Mouse (Mus musculus) stomach, embryonic 16.5 days (tissue): ENCODE data around the gene Lpp. TPM values are rescaled to one million over a fixed set of nuclear protein-coding genes. Genes with fewer than 3 reads are reported as not detected.

Source experiments
- ATAC-seq: fragments of 200-750 bp; cut with Nextera tagmentation; 2 replicates; pipeline ENCODE4 v1.8.0; 2017; ENCODE audit warnings: moderate number of reproducible peaks, moderate TSS enrichment; ENCODE audit not compliant: insufficient read depth, low FRiP score
- H3K27ac ChIP-seq: fragments of 300-500 bp; sonication (generic); 2 replicates; pipeline ENCODE4 v1.5.1; 2014; ENCODE audit warnings: low read length
- H3K27me3 ChIP-seq: fragments of 300-500 bp; sonication (generic); 2 replicates; pipeline ENCODE4 v1.6.1; 2014; ENCODE audit warnings: low read length, control low read depth, mixed read lengths; ENCODE audit not compliant: control insufficient read depth, insufficient read depth
- H3K36me3 ChIP-seq: fragments of 300-500 bp; sonication (generic); 2 replicates; pipeline ENCODE4 v1.6.1; 2014; ENCODE audit warnings: low read length; ENCODE audit not compliant: control insufficient read depth, insufficient read depth
- H3K4me1 ChIP-seq: fragments of 300-500 bp; sonication (generic); 2 replicates; pipeline ENCODE4 v1.6.1; 2014; ENCODE audit warnings: low read length, control low read depth, mixed read lengths; ENCODE audit not compliant: control insufficient read depth, insufficient read depth
- H3K4me2 ChIP-seq: fragments of 300-500 bp; sonication (generic); 2 replicates; pipeline ENCODE4 v1.6.1; 2014; ENCODE audit warnings: low read depth, low read length, mixed read lengths
- H3K4me3 ChIP-seq: fragments of 300-500 bp; sonication (generic); replicated peaks from 2 replicates; pipeline ENCODE4 v1.5.1; 2014; ENCODE audit warnings: mild to moderate bottlenecking, low read length
- H3K9ac ChIP-seq: fragments of 300-500 bp; sonication (generic); 2 replicates; pipeline ENCODE4 v1.6.1; 2014; ENCODE audit warnings: low read length
- H3K9me3 ChIP-seq: fragments of 300-500 bp; sonication (generic); replicated peaks from 2 replicates; pipeline ENCODE4 v1.6.1; 2016; ENCODE audit warnings: low read length, control low read depth; ENCODE audit not compliant: control insufficient read depth
- WGBS: fragments of 180-500 bp; shearing (Covaris S2); extraction: QIAGEN DNeasy Blood & Tissue Kit; methylation state at CpG from one replicate; pipeline ENCODE4 v1.1.7; 2014; 5-methylcytosine and 5-hydroxymethylcytosine counted together
- polyA plus RNA-seq: library from polyadenylated mRNA; unstranded; fragments of >200 nt; fragmentation: Nextera tagmentation; extraction: Ambion mirVana; gene quantifications from 2 replicates; pipeline ENCODE4 v1.2.1, GENCODE M21; 2015

Gene Lpp
- polyA plus RNA-seq, 1 experiment from 2014 or later = 79.4 TPM

DNA sequence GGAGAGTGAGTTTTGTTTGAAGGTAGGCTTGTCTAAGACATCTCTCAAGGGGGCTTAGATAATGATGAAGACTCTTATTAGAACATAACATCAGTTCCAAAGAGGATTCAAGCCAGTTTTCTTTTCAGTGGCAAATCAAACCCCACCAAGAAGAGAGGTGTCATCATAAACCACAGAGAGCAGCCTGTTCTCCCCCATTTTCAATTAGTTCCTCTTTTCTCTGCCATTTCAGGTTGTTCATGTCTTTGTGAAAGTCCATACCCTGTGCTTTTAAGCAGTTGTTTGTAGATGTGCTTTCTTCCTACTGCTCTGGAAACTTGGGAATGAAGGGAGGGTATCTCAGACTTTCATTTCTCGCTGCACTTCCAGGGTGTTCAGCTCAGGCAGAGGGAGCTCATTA lies 571.0 kb downstream of the Lpp start:
- no peak for ATAC-seq
- Histone ChIP-seq H3K4me3 (no peak overlapping the region), H3K27ac (no peak overlapping the region), H3K9me3 (no peaks in the 10 kb centered on the region), H3K9ac (no peak overlapping the region), H3K4me1 (no peaks in the 10 kb centered on the region), H3K27me3 (no peaks in the 10 kb centered on the region), H3K36me3 (no peaks in the 10 kb centered on the region), H3K4me2 (no peak overlapping the region)
- 80% methylated on average over 1 of the region's 1 CpGs for WGBS

DNA sequence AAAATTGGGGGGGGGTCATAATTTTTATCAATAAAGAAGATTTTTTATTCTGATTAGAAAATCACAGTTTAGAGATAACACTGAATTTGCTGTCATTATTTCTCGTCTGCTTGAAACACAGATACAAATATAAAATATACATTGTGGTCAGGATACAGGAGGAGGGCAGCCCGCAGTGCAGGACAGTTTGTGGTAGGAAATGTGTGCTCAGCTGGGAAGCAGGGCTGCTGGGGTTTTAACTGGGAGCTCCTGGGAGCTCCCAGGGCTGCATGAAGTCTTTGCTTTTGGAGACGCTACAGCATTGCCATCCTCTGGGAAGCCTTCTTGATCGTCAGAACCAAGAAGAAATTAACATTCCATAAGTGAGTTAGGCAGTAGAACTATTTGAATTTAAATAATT lies 571.8 kb downstream of the Lpp start:
- no peak for ATAC-seq
- H3K36me3 ChIP-seq = no peaks in the 10 kb centered on the region
- no peaks in the 10 kb centered on the region for H3K4me1 ChIP-seq
- H3K27me3 ChIP-seq = no peaks in the 10 kb centered on the region
- no peak overlapping the region for H3K9ac ChIP-seq
- 70% methylated on average over 4 of the region's 4 CpGs for WGBS
- no peak overlapping the region for H3K4me2 ChIP-seq
- H3K27ac ChIP-seq = no peak overlapping the region
- no peaks in the 10 kb centered on the region for H3K9me3 ChIP-seq
- no peak overlapping the region for H3K4me3 ChIP-seq

- H3K4me2 ChIP-seq = no peak overlapping the region
- no peaks in the 10 kb centered on the region for H3K36me3 ChIP-seq
- H3K4me1 ChIP-seq = no peaks in the 10 kb centered on the region
- WGBS = 91% methylated on average over 9 of the region's 9 CpGs
- H3K27ac ChIP-seq = no peak overlapping the region
- no peaks in the 10 kb centered on the region for H3K27me3 ChIP-seq
- H3K9me3 ChIP-seq = no peaks in the 10 kb centered on the region
- H3K4me3 ChIP-seq = no peak overlapping the region
- no peak for ATAC-seq
- no peak overlapping the region for H3K9ac ChIP-seq
Observed at GRCm38 (mm10) chr16:24966460-24966859, 573.2 kb downstream of the Lpp start.

- H3K9ac ChIP-seq = no peak overlapping the region
- 76% methylated on average over 5 of the region's 5 CpGs for WGBS
- H3K4me3 ChIP-seq = no peak overlapping the region
Observed at GRCm38 (mm10) chr16:24973009-24973631, 579.8 kb downstream of the Lpp start.

GRCm38 (mm10) chr16:24977771-24978170 lies 584.5 kb downstream of the Lpp start:
- 83% methylated on average over 1 of the region's 1 CpGs for WGBS
- Histone ChIP-seq H3K4me3 (no peak overlapping the region), H3K9ac (no peak overlapping the region), H3K4me1 (no peaks in the 10 kb centered on the region), H3K4me2 (no peak overlapping the region), H3K27me3 (no peaks in the 10 kb centered on the region), H3K9me3 (no peaks in the 10 kb centered on the region), H3K27ac (no peak overlapping the region), H3K36me3 (0 out of 2 replicates have a peak, but pooled peaks cover 4% of the 10 kb centered on the region)
- ATAC-seq = no peak

More at GRCm38 (mm10) chr16:24973009-24973631, 579.8 kb downstream of the Lpp start:
- Histone ChIP-seq H3K9me3 (no peaks in the 10 kb centered on the region), H3K4me2 (no peak overlapping the region), H3K4me1 (no peaks in the 10 kb centered on the region), H3K27me3 (no peaks in the 10 kb centered on the region), H3K27ac (no peak overlapping the region), H3K36me3 (no peaks in the 10 kb centered on the region; the same call in 1 of the 2 replicates)
- ATAC-seq = no peak

DNA sequence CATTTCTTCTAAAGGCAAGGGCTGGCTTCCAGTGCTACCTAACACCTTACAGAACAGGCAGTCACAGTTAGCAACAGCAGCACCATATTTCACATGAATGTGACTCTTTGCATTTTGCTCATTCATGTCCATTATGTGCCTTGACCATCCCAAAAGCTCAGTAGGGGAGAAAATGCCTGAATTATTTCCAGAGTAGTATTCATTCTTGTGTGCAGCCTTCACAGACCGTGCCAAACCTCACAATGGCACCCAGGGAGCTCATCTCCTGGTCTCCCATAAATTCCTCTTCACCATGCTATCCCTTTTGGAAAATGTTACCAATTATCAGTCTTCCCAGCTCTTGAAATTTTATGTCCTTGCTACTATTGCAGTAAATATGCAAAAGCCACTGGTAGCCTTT lies 584.9 kb downstream of the Lpp start:
- no peaks in the 10 kb centered on the region for H3K4me1 ChIP-seq

DNA sequence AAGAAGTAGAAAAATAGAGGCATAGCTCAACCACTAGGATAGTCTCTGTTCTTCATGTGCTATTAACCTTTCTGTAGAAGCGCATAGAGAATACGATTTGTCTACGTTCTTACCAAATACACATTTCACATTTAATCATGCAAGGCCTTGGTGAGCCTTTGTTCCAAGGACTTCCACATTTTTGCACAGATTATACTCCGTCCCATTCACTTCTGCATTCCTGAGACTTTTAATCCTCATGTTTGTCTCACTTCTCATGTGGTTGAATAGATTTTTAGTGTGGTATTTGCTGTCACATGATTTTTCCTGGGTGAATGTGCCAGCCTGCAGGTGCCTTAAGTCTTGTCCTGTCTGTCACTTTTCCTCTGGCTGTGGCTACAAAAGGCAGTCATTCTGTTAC lies 586.1 kb downstream of the Lpp start:
- 0 out of 2 replicates have a peak, but pooled peaks cover 4% of the 10 kb centered on the region for H3K36me3 ChIP-seq
- H3K4me2 ChIP-seq = no peak overlapping the region
- H3K9me3 ChIP-seq = no peaks in the 10 kb centered on the region
- H3K9ac ChIP-seq = no peak overlapping the region
- no peak overlapping the region for H3K27ac ChIP-seq
- H3K4me1 ChIP-seq = no peaks in the 10 kb centered on the region
- no peak overlapping the region for H3K4me3 ChIP-seq
- ATAC-seq = no peak
- no peaks in the 10 kb centered on the region for H3K27me3 ChIP-seq
- 82% methylated on average over 4 of the region's 4 CpGs for WGBS

More for the DNA sequence above, 584.9 kb downstream of the Lpp start:
- Histone ChIP-seq H3K36me3 (0 out of 2 replicates have a peak, but pooled peaks cover 4% of the 10 kb centered on the region), H3K4me3 (no peak overlapping the region), H3K4me2 (no peak overlapping the region), H3K9ac (no peak overlapping the region), H3K9me3 (no peaks in the 10 kb centered on the region), H3K27me3 (no peaks in the 10 kb centered on the region), H3K27ac (no peak overlapping the region)
- WGBS = 94% methylated on average over 1 of the region's 1 CpGs
- no peak for ATAC-seq

- Histone ChIP-seq H3K36me3 (0 out of 2 replicates have a peak, but pooled peaks cover 4% of the 10 kb centered on the region), H3K4me2 (no peak overlapping the region), H3K9me3 (no peaks in the 10 kb centered on the region), H3K4me3 (no peak overlapping the region), H3K27ac (no peak overlapping the region), H3K27me3 (no peaks in the 10 kb centered on the region), H3K9ac (no peak overlapping the region), H3K4me1 (no peaks in the 10 kb centered on the region)
- 79% methylated on average over 4 of the region's 4 CpGs for WGBS
- no peak for ATAC-seq
Observed at GRCm38 (mm10) chr16:24982828-24983227, 589.5 kb downstream of the Lpp start.

DNA sequence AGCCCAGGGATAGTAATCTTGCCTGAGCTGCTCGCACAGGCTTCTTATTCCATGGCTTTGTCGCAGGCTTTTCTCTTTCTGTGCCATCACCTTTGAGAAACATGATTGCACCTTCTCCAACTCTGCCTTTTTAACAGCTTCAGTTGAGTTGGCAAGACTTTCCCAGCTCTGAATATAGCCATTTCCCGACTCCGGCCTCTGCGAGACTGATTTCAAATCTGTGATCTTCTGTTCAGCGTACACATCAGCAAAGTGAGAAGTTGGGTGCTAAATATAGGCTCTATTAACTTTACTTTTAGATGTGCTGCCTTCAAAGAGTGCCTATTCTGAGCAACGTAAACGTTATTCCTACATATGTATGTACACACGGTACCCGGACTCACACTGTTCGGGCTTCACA lies 597.0 kb downstream of the Lpp start:
- no peaks in the 10 kb centered on the region for H3K9me3 ChIP-seq
- peaks cover 3% of the 10 kb centered on the region; the same call in 1 of the 2 replicates for H3K4me1 ChIP-seq
- H3K27ac ChIP-seq = no peak overlapping the region; the same call in 1 of the 2 replicates
- WGBS = 83% methylated on average over 11 of the region's 11 CpGs
- no peak overlapping the region for H3K9ac ChIP-seq
- no peaks in the 10 kb centered on the region for H3K36me3 ChIP-seq
- no peak overlapping the region for H3K4me2 ChIP-seq
- no peak for ATAC-seq
- no peak overlapping the region for H3K4me3 ChIP-seq
- no peaks in the 10 kb centered on the region for H3K27me3 ChIP-seq
